In genomic region chr2:112332051-112332898, GRCm38 (mm10) we compare ENCODE assay signal across 24 mouse cellular contexts. TPM values are rescaled to one million over a fixed set of nuclear protein-coding genes. Genes with fewer than 3 reads are reported as not detected.
DNase-seq lines count a peak whose midpoint lies in the region; ATAC-seq and TF ChIP-seq lines count a peak whose summit lies in the region.
"Had no signal": no experiment of that assay in that cellular context is flagged by ENCODE, and none has a peak within 500 bp of the region (broad histone marks: within the 10 kb centered on the region; RNA-seq: fewer than 3 reads in every experiment).

No protein-coding gene starts in this region.

- no peaks in the 10 kb centered on the region for H3K4me1 ChIP-seq in lung, adult 2 months (ENCODE audit: control insufficient read depth, insufficient read depth, low read length)
- H3K4me1 ChIP-seq in intestine, postnatal 0 days (replicated peaks; ENCODE audit: control insufficient read depth, insufficient read depth, low read length), result no peaks in the 10 kb centered on the region
- H3K4me1 ChIP-seq: embryonic facial prominence, embryonic 15.5 days; neural tube, embryonic 15.5 days had no signal

- WGBS in lung, adult 2 months, result 54% methylated on average over 4 of the region's 4 CpGs
- 55% methylated on average over 4 of the region's 4 CpGs for WGBS in intestine, postnatal 0 days

- TF ChIP-seq POLR2A in lung, adult 2 months (IDR thresholded peaks at IDR 0.05; ENCODE audit: borderline replicate concordance, extremely low read depth, low read depth, low read length), result no peak

- H3K4me2 ChIP-seq in intestine, postnatal 0 days (replicated peaks; ENCODE audit: low read depth), result no peak overlapping the region
- H3K4me2 ChIP-seq: embryonic facial prominence, embryonic 15.5 days; lung, embryonic 14.5 days; neural tube, embryonic 15.5 days had no signal

- intact Hi-C loops in heart, postnatal 10 days (cut with DNase I), result loop anchor here (10.0 kb wide), 1 partner anchor 137 kb away; no protein-coding TSS in a partner anchor

- no peak overlapping the region; the same call in 1 of the 2 replicates for H3K27ac ChIP-seq in intestine, postnatal 0 days (ENCODE audit: low read depth, low read length)
- H3K27ac ChIP-seq: embryonic facial prominence, embryonic 15.5 days; neural tube, embryonic 15.5 days; stomach, postnatal 0 days had no signal

- H3K4me3 ChIP-seq in lung, adult 2 months (replicated peaks; ENCODE audit: extremely low read depth, low read depth, low read length), result no peak overlapping the region
- H3K4me3 ChIP-seq in intestine, postnatal 0 days (ENCODE audit: low read depth, low read length), result no peak overlapping the region
- H3K4me3 ChIP-seq: embryonic facial prominence, embryonic 15.5 days; megakaryocyte, embryonic 14.5 days; neural tube, embryonic 15.5 days had no signal

- no peak for TF ChIP-seq CTCF in lung, adult 2 months (IDR thresholded peaks at IDR 0.05; ENCODE audit: insufficient read depth, low read length)
- TF ChIP-seq CTCF in intestine, postnatal 0 days (IDR thresholded peaks at IDR 0.05; ENCODE audit: low read depth), result no peak

- H3K27me3 ChIP-seq in intestine, postnatal 0 days (replicated peaks; ENCODE audit: control insufficient read depth, insufficient read depth, low read length), result no peaks in the 10 kb centered on the region
- H3K27me3 ChIP-seq: embryonic facial prominence, embryonic 15.5 days; megakaryocyte, embryonic 14.5 days; neural tube, embryonic 15.5 days; Patski had no signal

- H3K36me3 ChIP-seq in intestine, postnatal 0 days (ENCODE audit: control insufficient read depth, insufficient read depth), result peaks cover 34% of the 10 kb centered on the region

- ATAC-seq in intestine, postnatal 0 days, result peak; percentile 61
- ATAC-seq in megakaryocyte progenitor cell, adult 5-6 weeks (replicated peaks; ENCODE audit: poor library complexity), result peak; percentile 47
- ATAC-seq in inflammation-experienced regulatory T-cells, adult 6 months, result no peak
- ATAC-seq: forebrain, embryonic 16.5 days; hindbrain, embryonic 16.5 days; midbrain, embryonic 16.5 days; Patski had no signal

- no peaks in the 10 kb centered on the region for H3K9me3 ChIP-seq in intestine, postnatal 0 days (ENCODE audit: control insufficient read depth)
- H3K9me3 ChIP-seq: embryonic facial prominence, embryonic 15.5 days; megakaryocyte, embryonic 14.5 days; neural tube, embryonic 15.5 days had no signal

- H3K9ac ChIP-seq in intestine, postnatal 0 days (ENCODE audit: low read depth, low read length), result no peak overlapping the region
- H3K9ac ChIP-seq: embryonic facial prominence, embryonic 15.5 days; lung, embryonic 14.5 days; neural tube, embryonic 15.5 days had no signal

- peak; percentile 48 for DNase-seq in heart, adult 11 months
- no peak for DNase-seq in heart, postnatal 10 days
- peak; percentile 5 for DNase-seq in lung, postnatal 14 days
- no peak for DNase-seq in lung, adult 2 months
- DNase-seq in left cerebral cortex, adult 8-10 months (ENCODE audit: low spot score in 2 of 2), result no peak
- DNase-seq: adrenal gland, postnatal 10 days; gastrocnemius, postnatal 36 days; kidney, adult 8-10 months; kidney, postnatal 36 days; layer of hippocampus, adult 9-11 months; lung, embryonic 14.5 days; right cerebral cortex, adult 18-20 months; thymus, postnatal 14 days had no signal

RNA-seq across cellular contexts. Expression of gene Emc4, which starts 35.6 kb away (rescaled TPM):
- total RNA-seq in heart, postnatal 10 days (2021), result 10 to 100 TPM; 66.9 to 71.3 TPM
- polyA plus RNA-seq in lung, adult 2 months (2012; rRNA removed), result 76.8 and 95.5 TPM in 2 replicates
- 91.9 and 102 TPM in 2 replicates for polyA plus RNA-seq in intestine, postnatal 0 days (2015; fragmentation: Nextera tagmentation; extraction: Ambion mirVana)
- total RNA-seq in megakaryocyte progenitor cell, adult 5-6 weeks (2015), result 97.1 and 106 TPM in 2 replicates
- 73.0 and 77.6 TPM in 2 replicates for total RNA-seq in megakaryocyte progenitor cell, adult 5-6 weeks (2017)
- 100 to 1,000 TPM; 147 to 150 (median 149) TPM for total RNA-seq in left cerebral cortex, adult 8-10 months (2022)
- polyA plus RNA-seq in inflammation-experienced regulatory T-cells, adult 6 months (2017; shearing (Covaris generic)), result 10 to 100 TPM; 76.8 to 96.3 (median 82.0) TPM

RNA-seq across cellular contexts. Expression of gene Katnbl1, which starts 46.7 kb away (rescaled TPM):
- total RNA-seq in heart, postnatal 10 days (2021), result 10 to 100 TPM in 1 of 2 experiments, 1 to 10 TPM in 1; 9.4 to 10.8 TPM
- polyA plus RNA-seq in lung, adult 2 months (2012; rRNA removed), result 1.2 and 2.3 TPM in 2 replicates
- polyA plus RNA-seq in intestine, postnatal 0 days (2015; fragmentation: Nextera tagmentation; extraction: Ambion mirVana), result 16.9 and 17.0 TPM in 2 replicates
- 20.3 and 24.7 TPM in 2 replicates for total RNA-seq in megakaryocyte progenitor cell, adult 5-6 weeks (2015)
- 15.7 and 20.2 TPM in 2 replicates for total RNA-seq in megakaryocyte progenitor cell, adult 5-6 weeks (2017)
- 10 to 100 TPM; 12.5 to 15.1 (median 13.4) TPM for total RNA-seq in left cerebral cortex, adult 8-10 months (2022)
- polyA plus RNA-seq in inflammation-experienced regulatory T-cells, adult 6 months (2017; shearing (Covaris generic)), result 10 to 100 TPM; 22.9 to 30.5 (median 23.0) TPM

Comparison
In these comparisons a context has a peak if more than half of its experiments do, and no peak if none do; other contexts are left out.
1. DNase-seq: peak in heart, adult 11 months (single experiment) and lung, postnatal 14 days (single experiment); none in heart, postnatal 10 days (0 of 2), lung, adult 2 months (single experiment) and left cerebral cortex, adult 8-10 months (0 of 2).